Mouse (Mus musculus) G1E (cell line): ENCODE results near the gene Slmap.
A peak's percentile ranks its signal among the peaks of the same experiment; 100 is the strongest.

Experiments
- CTCF ChIP-seq: IDR thresholded peaks from 2 replicates; pipeline ENCODE4 v1.5.1; 2012; ENCODE audit warnings: low read depth, low read length, inconsistent platforms, mixed read lengths
- GATA1 ChIP-seq: IDR thresholded peaks from 2 replicates; pipeline ENCODE4 v1.6.1; 2012; ENCODE audit warnings: borderline replicate concordance, low read length, inconsistent platforms, mixed read lengths
- POLR2AphosphoS5 ChIP-seq: IDR thresholded peaks from 2 replicates; pipeline ENCODE4 v1.6.1; 2012; ENCODE audit warnings: low read depth, low read length, inconsistent platforms; ENCODE audit not compliant: insufficient replicate concordance
- TAL1 ChIP-seq: conservative IDR thresholded peaks from 2 replicates; pipeline ENCODE4 v1.6.1; 2012; ENCODE audit warnings: low read depth, low read length, inconsistent platforms, mixed read lengths

DNA sequence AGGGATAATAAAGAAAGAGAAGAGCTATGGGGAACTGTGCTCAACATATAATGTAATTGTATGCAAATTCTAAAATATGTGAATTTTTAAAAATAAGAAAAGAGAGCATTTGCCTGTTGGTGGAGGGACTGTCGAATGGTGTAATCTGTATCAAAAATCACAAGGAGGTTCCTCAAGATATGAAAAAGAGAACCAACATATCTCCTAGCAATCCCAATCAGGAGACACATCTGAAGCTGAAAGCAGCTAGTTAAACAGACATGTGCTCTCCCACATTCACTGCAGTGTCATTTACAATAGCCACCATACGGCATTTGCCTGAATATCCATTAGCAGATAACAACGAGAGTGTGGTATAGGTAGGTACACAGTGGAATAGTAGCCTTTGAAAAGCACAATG is 18.1 kb upstream of the Slmap start:
- no peak for TF ChIP-seq GATA1
- TF ChIP-seq CTCF, result no peak
- no peak for TF ChIP-seq POLR2AphosphoS5
- TF ChIP-seq TAL1, result peak; percentile 78
